Mouse (Mus musculus): ENCODE measurements around the gene Dnajc22.

- no peak for TF ChIP-seq CTCF (IDR thresholded peaks at IDR 0.05; ENCODE audit: low read depth)
- no peak for TF ChIP-seq EP300 (IDR thresholded peaks at IDR 0.05; ENCODE audit: low read depth)
Observed at GRCm38 (mm10) chr15:99150516-99150915, 57.5 kb downstream of the Dnajc22 start.

All from liver, postnatal 0 days (tissue).